Mouse (Mus musculus): ENCODE data around the gene Osbpl10. TPM values are rescaled to one million over a fixed set of nuclear protein-coding genes. Genes with fewer than 3 reads are reported as not detected.
A peak's percentile ranks its signal among the peaks of the same experiment; 100 is the strongest.

Osbpl10 gene
- polyA plus RNA-seq, 1 experiment from 2014 or later: 0.07 TPM

DNA sequence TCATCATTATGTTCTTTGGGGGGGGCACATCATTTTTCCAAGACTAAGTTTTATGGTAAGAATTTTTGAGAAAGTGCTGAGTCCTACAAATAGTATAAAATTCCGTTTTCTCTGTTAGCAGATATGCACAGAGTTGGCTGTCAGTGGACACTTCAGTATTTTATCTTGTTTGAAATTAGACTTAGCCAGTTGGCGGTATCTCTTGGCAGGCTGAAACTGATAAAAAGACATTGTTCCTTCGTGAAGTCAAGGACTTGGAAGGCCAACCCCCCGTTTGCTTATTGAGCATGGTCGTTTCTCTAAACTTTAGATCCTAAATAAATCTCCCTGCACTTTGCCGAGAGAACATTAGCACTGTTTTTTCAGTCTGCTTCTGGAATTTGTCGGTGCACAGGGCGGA is 185.3 kb downstream of the Osbpl10 start:
- 35% methylated on average over 8 of the region's 8 CpGs for WGBS (ENCODE audit: insufficient replicate concordance)
- ATAC-seq (no peak), DNase-seq (no peak)
- Histone ChIP-seq H3K27ac (ENCODE audit: low read depth) (no peak overlapping the region), H3K9ac (replicated peaks) (no peak overlapping the region), H3K4me2 (ENCODE audit: low read depth, low read length) (no peak overlapping the region), H3K4me1 (ENCODE audit: insufficient read depth) (peaks cover 3% of the 10 kb centered on the region; the same call in 1 of the 2 replicates), H3K4me3 (ENCODE audit: low read depth, low read length) (no peak overlapping the region), H3K36me3 (replicated peaks; ENCODE audit: insufficient read depth, low read length) (no peaks in the 10 kb centered on the region), H3K27me3 (ENCODE audit: insufficient read depth, low read length) (no peaks in the 10 kb centered on the region), H3K9me3 (ENCODE audit: low read length) (no peaks in the 10 kb centered on the region)
- peak; percentile 91 for TF ChIP-seq EP300 (IDR thresholded peaks at IDR 0.05; ENCODE audit: low read depth)
- TF ChIP-seq CTCF (IDR thresholded peaks at IDR 0.05; ENCODE audit: low read depth): no peak

GRCm38 (mm10) chr9:115164351-115164750 is 186.0 kb downstream of the Osbpl10 start:
- no peak overlapping the region for H3K9ac ChIP-seq (replicated peaks)
- H3K36me3 ChIP-seq (replicated peaks; ENCODE audit: insufficient read depth, low read length): no peaks in the 10 kb centered on the region
- 57% methylated on average over 7 of the region's 7 CpGs for WGBS (ENCODE audit: insufficient replicate concordance)
- ATAC-seq (no peak), DNase-seq (no peak)
- H3K9me3 ChIP-seq (ENCODE audit: low read length): no peaks in the 10 kb centered on the region
- H3K4me2 ChIP-seq (ENCODE audit: low read depth, low read length): no peak overlapping the region
- no peak overlapping the region for H3K4me3 ChIP-seq (ENCODE audit: low read depth, low read length)
- H3K27ac ChIP-seq (ENCODE audit: low read depth): no peak overlapping the region
- peaks cover 3% of the 10 kb centered on the region; the same call in 1 of the 2 replicates for H3K4me1 ChIP-seq (ENCODE audit: insufficient read depth)
- TF ChIP-seq EP300 (IDR thresholded peaks at IDR 0.05; ENCODE audit: low read depth) (no peak), CTCF (IDR thresholded peaks at IDR 0.05; ENCODE audit: low read depth) (no peak)
- no peaks in the 10 kb centered on the region for H3K27me3 ChIP-seq (ENCODE audit: insufficient read depth, low read length)

GRCm38 (mm10) chr9:115165996-115166395 is 187.6 kb downstream of the Osbpl10 start:
- Histone ChIP-seq H3K27ac (ENCODE audit: low read depth) (no peak overlapping the region), H3K4me3 (ENCODE audit: low read depth, low read length) (no peak overlapping the region), H3K9me3 (ENCODE audit: low read length) (no peaks in the 10 kb centered on the region), H3K27me3 (ENCODE audit: insufficient read depth, low read length) (no peaks in the 10 kb centered on the region), H3K36me3 (replicated peaks; ENCODE audit: insufficient read depth, low read length) (no peaks in the 10 kb centered on the region), H3K9ac (replicated peaks) (no peak overlapping the region), H3K4me1 (ENCODE audit: insufficient read depth) (peaks cover 3% of the 10 kb centered on the region; the same call in 1 of the 2 replicates), H3K4me2 (ENCODE audit: low read depth, low read length) (no peak overlapping the region)
- DNase-seq: no peak
- whole genome bisulfite sequencing (ENCODE audit: insufficient replicate concordance): 50% methylated on average over 8 of the region's 8 CpGs
- TF ChIP-seq EP300 (IDR thresholded peaks at IDR 0.05; ENCODE audit: low read depth) (peak; percentile 94), CTCF (IDR thresholded peaks at IDR 0.05; ENCODE audit: low read depth) (no peak)
- peak; percentile 70 for ATAC-seq

GRCm38 (mm10) chr9:115169591-115169990 is 191.2 kb downstream of the Osbpl10 start:
- TF ChIP-seq EP300 (IDR thresholded peaks at IDR 0.05; ENCODE audit: low read depth) (no peak), CTCF (IDR thresholded peaks at IDR 0.05; ENCODE audit: low read depth) (no peak)
- Histone ChIP-seq H3K9me3 (ENCODE audit: low read length) (no peaks in the 10 kb centered on the region), H3K9ac (replicated peaks) (no peak overlapping the region), H3K4me3 (ENCODE audit: low read depth, low read length) (no peak overlapping the region), H3K4me1 (ENCODE audit: insufficient read depth) (0 out of 2 replicates have a peak, but pooled peaks cover 3% of the 10 kb centered on the region), H3K27ac (ENCODE audit: low read depth) (no peak overlapping the region), H3K36me3 (replicated peaks; ENCODE audit: insufficient read depth, low read length) (no peaks in the 10 kb centered on the region), H3K27me3 (ENCODE audit: insufficient read depth, low read length) (no peaks in the 10 kb centered on the region), H3K4me2 (ENCODE audit: low read depth, low read length) (no peak overlapping the region)
- no peak for DNase-seq
- no peak for ATAC-seq
- 88% methylated on average over 13 of the region's 13 CpGs for WGBS (ENCODE audit: insufficient replicate concordance)

- WGBS (ENCODE audit: insufficient replicate concordance): 78% methylated on average over 6 of the region's 6 CpGs
- no peak overlapping the region for H3K4me2 ChIP-seq (ENCODE audit: low read depth, low read length)
- no peak for TF ChIP-seq EP300 (IDR thresholded peaks at IDR 0.05; ENCODE audit: low read depth)
- no peaks in the 10 kb centered on the region for H3K4me1 ChIP-seq (ENCODE audit: insufficient read depth)
- ATAC-seq (no peak), DNase-seq (no peak)
- no peak overlapping the region for H3K27ac ChIP-seq (ENCODE audit: low read depth)
- no peaks in the 10 kb centered on the region for H3K36me3 ChIP-seq (replicated peaks; ENCODE audit: insufficient read depth, low read length)
- H3K9me3 ChIP-seq (ENCODE audit: low read length): no peaks in the 10 kb centered on the region
- no peaks in the 10 kb centered on the region for H3K27me3 ChIP-seq (ENCODE audit: insufficient read depth, low read length)
- H3K9ac ChIP-seq (replicated peaks): no peak overlapping the region
- H3K4me3 ChIP-seq (ENCODE audit: low read depth, low read length): no peak overlapping the region
Observed at GRCm38 (mm10) chr9:115172096-115172495, 193.7 kb downstream of the Osbpl10 start.

DNA sequence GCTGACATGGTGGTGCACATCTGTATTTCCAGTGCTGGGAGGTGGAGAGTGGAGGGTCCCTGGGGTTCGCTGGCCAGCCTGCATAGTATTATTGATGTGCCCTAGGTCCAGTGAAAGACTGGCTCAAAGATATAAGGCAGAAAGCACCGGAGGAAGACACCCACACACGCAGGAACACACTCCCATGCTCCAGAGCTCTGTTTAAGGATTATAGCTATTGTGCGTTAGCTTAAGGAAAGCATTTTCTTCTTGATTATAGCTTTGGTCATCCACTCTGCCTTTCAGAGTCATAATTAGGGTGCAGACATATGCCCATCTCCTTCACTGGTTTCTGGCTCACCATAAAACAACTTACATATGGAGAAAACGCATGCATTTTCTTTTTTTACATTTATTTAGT is 200.8 kb downstream of the Osbpl10 start:
- WGBS (ENCODE audit: insufficient replicate concordance): 77% methylated on average over 5 of the region's 5 CpGs
- ATAC-seq: no peak
- Histone ChIP-seq H3K27me3 (ENCODE audit: insufficient read depth, low read length) (no peaks in the 10 kb centered on the region), H3K9ac (replicated peaks) (no peak overlapping the region), H3K4me3 (ENCODE audit: low read depth, low read length) (no peak overlapping the region), H3K36me3 (replicated peaks; ENCODE audit: insufficient read depth, low read length) (no peaks in the 10 kb centered on the region), H3K4me2 (ENCODE audit: low read depth, low read length) (no peak overlapping the region), H3K4me1 (ENCODE audit: insufficient read depth) (no peaks in the 10 kb centered on the region), H3K27ac (ENCODE audit: low read depth) (no peak overlapping the region), H3K9me3 (ENCODE audit: low read length) (no peaks in the 10 kb centered on the region)
- no peak for DNase-seq
- TF ChIP-seq EP300 (IDR thresholded peaks at IDR 0.05; ENCODE audit: low read depth) (no peak), CTCF (IDR thresholded peaks at IDR 0.05; ENCODE audit: low read depth) (no peak)

GRCm38 (mm10) chr9:115179935-115180334 is 201.6 kb downstream of the Osbpl10 start:
- 51% methylated on average over 8 of the region's 8 CpGs for WGBS (ENCODE audit: insufficient replicate concordance)
- no peak overlapping the region for H3K4me2 ChIP-seq (ENCODE audit: low read depth, low read length)
- no peak for DNase-seq
- no peak overlapping the region for H3K4me3 ChIP-seq (ENCODE audit: low read depth, low read length)
- ATAC-seq: no peak
- no peaks in the 10 kb centered on the region for H3K27me3 ChIP-seq (ENCODE audit: insufficient read depth, low read length)
- no peaks in the 10 kb centered on the region for H3K36me3 ChIP-seq (replicated peaks; ENCODE audit: insufficient read depth, low read length)
- H3K4me1 ChIP-seq (ENCODE audit: insufficient read depth): no peaks in the 10 kb centered on the region
- no peaks in the 10 kb centered on the region for H3K9me3 ChIP-seq (ENCODE audit: low read length)
- H3K9ac ChIP-seq (replicated peaks): no peak overlapping the region
- no peak overlapping the region for H3K27ac ChIP-seq (ENCODE audit: low read depth)
- TF ChIP-seq CTCF (IDR thresholded peaks at IDR 0.05; ENCODE audit: low read depth) (no peak), EP300 (IDR thresholded peaks at IDR 0.05; ENCODE audit: low read depth) (no peak)

Measured in liver, postnatal 0 days (tissue).